Mouse (Mus musculus) mesoderm, embryonic 11.5 days (tissue): ENCODE data around the gene Ankrd54.
A peak's percentile ranks its signal among the peaks of the same experiment; 100 is the strongest.

Experiments
- DNase-seq: peaks from one replicate; pipeline ENCODE4 v3.0.0-alpha.2; 2012; ENCODE audit warnings: low read depth, low spot score

Ankrd54 gene

GRCm38 (mm10) chr15:79075658-79076365, 13.1 kb upstream of the Ankrd54 start:
- DNase-seq, result no peak

- peak; percentile 89 for DNase-seq
Observed at GRCm38 (mm10) chr15:79074913-79075532, 12.3 kb upstream of the Ankrd54 start, which contains the start of gene Eif3l. Eif3l (plus strand) TSS chr15:79075179.

- no peak for DNase-seq
Observed at GRCm38 (mm10) chr15:79074446-79074845, 11.8 kb upstream of the Ankrd54 start.

- no peak for DNase-seq
Observed at GRCm38 (mm10) chr15:79073752-79074151, 11.1 kb upstream of the Ankrd54 start.

- peak; percentile 32 for DNase-seq
Observed at GRCm38 (mm10) chr15:79071117-79072039, 8.7 kb upstream of the Ankrd54 start.

GRCm38 (mm10) chr15:79068416-79068815, 5.7 kb upstream of the Ankrd54 start:
- no peak for DNase-seq

GRCm38 (mm10) chr15:79067631-79068030, 4.9 kb upstream of the Ankrd54 start:
- no peak for DNase-seq

- DNase-seq, result peak; percentile 34
Observed at GRCm38 (mm10) chr15:79066276-79066675, 3.6 kb upstream of the Ankrd54 start.

GRCm38 (mm10) chr15:79065086-79065770, 2.5 kb upstream of the Ankrd54 start:
- no peak for DNase-seq

GRCm38 (mm10) chr15:79063160-79063740, 557 bp upstream of the Ankrd54 start:
- no peak for DNase-seq

- DNase-seq, result no peak
Observed at GRCm38 (mm10) chr15:79060887-79061565, 1.7 kb downstream of the Ankrd54 start.

- no peak for DNase-seq
Observed at GRCm38 (mm10) chr15:79057850-79058249, 4.8 kb downstream of the Ankrd54 start.

- DNase-seq, result no peak
Observed at GRCm38 (mm10) chr15:79056601-79057000, 6.1 kb downstream of the Ankrd54 start.

GRCm38 (mm10) chr15:79052366-79052765, 10.3 kb downstream of the Ankrd54 start:
- no peak for DNase-seq

GRCm38 (mm10) chr15:79051461-79052360, 11.0 kb downstream of the Ankrd54 start:
- DNase-seq, result no peak

GRCm38 (mm10) chr15:79050964-79051363, 11.7 kb downstream of the Ankrd54 start:
- DNase-seq, result no peak

- no peak for DNase-seq
Observed at GRCm38 (mm10) chr15:79050160-79050845, 12.4 kb downstream of the Ankrd54 start.

GRCm38 (mm10) chr15:79048186-79048585, 14.5 kb downstream of the Ankrd54 start:
- no peak for DNase-seq

- DNase-seq, result peak; percentile 70
Observed at GRCm38 (mm10) chr15:79044837-79045236, 17.9 kb downstream of the Ankrd54 start.
